Mouse (Mus musculus) adipose tissue, adult 10 weeks (tissue): Measurements from ENCODE around the gene Gjc3. TPM values are rescaled to one million over a fixed set of nuclear protein-coding genes. Genes with fewer than 3 reads are reported as not detected.

ENCODE experiments used
- polyA plus RNA-seq: library from polyadenylated mRNA; stranded (reverse); fragments of 350-450 nt; fragmentation: Illumina TruSeq; extraction: RNeasy Lipid Tissue Mini Kit (QIAGEN cat#74804); gene quantifications from one replicate; pipeline ENCODE4 v1.2.3, GENCODE M21; 2014; ENCODE audit warnings: low read depth, low replicate concordance

Gjc3 gene
- polyA plus RNA-seq, result 0.10 TPM

GRCm38 (mm10) chr5:137962945-137963344 is at the start of gene Gjc3:
Gene Gjc3, minus strand, starts transcription at chr5:137963098.

GRCm38 (mm10) chr5:137981300-137981699 is 18.4 kb upstream of the Gjc3 start, which contains the start of gene Azgp1:
Gene Azgp1, plus strand, starts transcription at chr5:137981520.

GRCm38 (mm10) chr5:137921532-137921931 is 41.4 kb downstream of the Gjc3 start, which contains the start of gene Cyp3a13:
Gene Cyp3a13, minus strand, starts transcription at chr5:137921619.

Other genes starting within 250 kb of the Gjc3 start
- 3.1 TPM for gene Nyap1, start 221.5 kb downstream of the Gjc3 start, polyA plus RNA-seq
- gene Tsc22d4, start 217.4 kb downstream of the Gjc3 start, polyA plus RNA-seq, result 187 TPM
- gene Ppp1r35, start 184.2 kb downstream of the Gjc3 start, polyA plus RNA-seq, result 12.7 TPM
- 38.5 TPM for gene Mepce, start 175.4 kb downstream of the Gjc3 start, polyA plus RNA-seq
- 8.0 TPM for gene Zcwpw1, start 175.3 kb downstream of the Gjc3 start, polyA plus RNA-seq
- 4.9 TPM for gene Pilra, start 126.8 kb downstream of the Gjc3 start, polyA plus RNA-seq
- 4.2 TPM for gene Pilrb1, start 105.0 kb downstream of the Gjc3 start, polyA plus RNA-seq
- 5.3 TPM for gene Pilrb2, start 91.3 kb downstream of the Gjc3 start, polyA plus RNA-seq
- 0.10 TPM for gene Cyp3a13, start 41.5 kb downstream of the Gjc3 start, polyA plus RNA-seq
- 1.3 TPM for gene Azgp1, start 18.4 kb upstream of the Gjc3 start, polyA plus RNA-seq
- not detected for gene Smok3a, start 58.2 kb upstream of the Gjc3 start, polyA plus RNA-seq
- gene Smok3b, start 58.3 kb upstream of the Gjc3 start, polyA plus RNA-seq, result 0.36 TPM
- not detected for gene Smok3c, start 90.1 kb upstream of the Gjc3 start, polyA plus RNA-seq
- gene Zkscan1, start 122.0 kb upstream of the Gjc3 start, polyA plus RNA-seq, result 11.2 TPM
- 19.0 TPM for gene Zscan21, start 153.8 kb upstream of the Gjc3 start, polyA plus RNA-seq
- gene Zfp113, start 192.6 kb upstream of the Gjc3 start, polyA plus RNA-seq, result 6.9 TPM
- gene Cops6, start 198.0 kb upstream of the Gjc3 start, polyA plus RNA-seq, result 124 TPM
- gene Ap4m1, start 208.9 kb upstream of the Gjc3 start, polyA plus RNA-seq, result 26.6 TPM
- 26.1 TPM for gene Mcm7, start 209.3 kb upstream of the Gjc3 start, polyA plus RNA-seq
- 29.0 TPM for gene Taf6, start 224.4 kb upstream of the Gjc3 start, polyA plus RNA-seq
- 20.6 TPM for gene Cnpy4, start 224.4 kb upstream of the Gjc3 start, polyA plus RNA-seq
- 5.7 TPM for gene Mblac1, start 231.2 kb upstream of the Gjc3 start, polyA plus RNA-seq